Mouse (Mus musculus) megakaryocyte progenitor cell, adult 5-6 weeks (primary cell): ENCODE data around the gene Stum. TPM values are rescaled to one million over a fixed set of nuclear protein-coding genes. Genes with fewer than 3 reads are reported as not detected.

Source experiments
- ATAC-seq: replicated peaks from 2 replicates; pipeline ENCODE4 v1.8.0; 2016; ENCODE audit warnings: mild to moderate bottlenecking, moderate TSS enrichment, inconsistent platforms; ENCODE audit not compliant: poor library complexity
- total RNA-seq, 2 experiments: library from RNA; stranded (forward) in 1 of 2; stranded (reverse) in 1 of 2; fragments of 157-497, 149-512 nt in 1 of 2; fragments of 200-1000 nt in 1 of 2; gene quantifications; 2 replicates each; pipeline versions ENCODE4 v1.2.3 to v1.2.4; 2015 to 2017

The Stum gene
- total RNA-seq, 2 experiments from 2014 or later, result not detected

DNA sequence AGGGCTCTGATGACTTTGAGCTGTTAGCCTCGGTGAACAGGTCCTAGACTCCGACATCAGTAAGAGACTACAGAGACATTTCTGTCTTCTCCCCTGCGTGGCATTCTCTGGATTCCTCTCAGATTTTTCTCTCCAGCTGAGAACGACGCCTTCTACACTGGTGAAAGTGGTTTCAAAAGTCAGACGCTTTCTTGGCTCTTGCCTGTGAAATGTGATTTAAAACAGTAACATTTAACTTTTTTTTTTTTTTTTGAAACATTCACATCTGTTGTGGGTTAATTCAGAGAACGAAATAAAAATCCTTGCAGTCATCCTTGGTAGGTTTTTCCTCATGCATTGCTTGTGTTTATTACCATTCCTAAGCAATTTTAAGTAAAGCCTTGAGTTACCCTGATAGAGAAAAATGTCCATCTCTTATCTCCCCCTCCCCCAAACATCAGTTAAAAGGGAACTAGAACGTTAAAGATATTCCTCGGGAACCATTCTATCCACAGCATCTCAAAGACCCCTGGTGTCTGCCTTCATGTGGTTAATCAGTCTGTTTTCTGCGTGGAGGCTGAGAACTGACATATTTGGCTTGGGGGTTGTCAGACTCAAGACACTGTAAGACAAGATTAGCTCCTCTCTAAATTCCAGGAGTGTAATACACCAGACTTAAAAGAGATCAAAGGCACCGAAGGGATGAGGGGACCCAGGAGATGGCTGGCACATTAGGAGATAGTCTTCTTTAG, 95.4 kb downstream of the Stum start:
- no peak for ATAC-seq

DNA sequence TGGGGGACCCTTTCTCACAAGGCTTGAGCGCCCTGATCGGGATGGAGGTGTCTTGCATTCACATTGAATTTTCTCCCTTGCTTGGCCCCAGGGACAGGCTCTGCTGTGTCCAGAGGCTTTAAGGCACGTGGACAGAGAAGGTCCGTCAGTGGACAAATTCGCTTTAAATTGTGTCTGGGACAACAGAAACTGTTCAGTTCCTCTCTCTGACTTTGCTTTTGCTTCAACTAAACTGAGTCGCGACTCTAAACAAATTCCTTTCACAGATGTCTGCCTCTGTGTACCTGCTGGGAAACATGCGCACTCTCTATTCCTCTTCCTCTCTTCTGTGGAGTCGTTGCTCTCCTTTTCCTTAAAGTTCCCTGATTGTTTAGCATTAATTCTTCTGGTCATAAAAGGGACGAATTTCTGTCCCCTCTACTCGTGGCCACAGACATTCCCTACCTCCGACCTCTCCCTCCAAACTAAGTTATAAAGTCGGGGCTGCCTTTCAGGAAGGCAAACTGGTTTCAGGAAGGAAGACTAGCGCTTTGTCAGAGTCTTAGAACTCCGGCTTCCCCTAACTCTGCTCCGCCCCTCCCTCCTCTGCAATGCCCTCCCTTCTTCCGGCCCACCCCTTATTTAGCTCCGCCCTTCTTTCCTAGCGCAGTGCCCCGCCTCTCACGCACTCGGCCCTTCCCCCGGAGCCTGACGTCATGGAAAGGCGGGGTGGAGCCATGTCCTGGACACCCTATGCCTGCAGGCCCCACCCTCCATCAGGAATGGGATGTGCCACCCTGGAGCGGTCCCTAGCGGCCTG, 96.2 kb downstream of the Stum start:
- peak; percentile 98 for ATAC-seq

DNA sequence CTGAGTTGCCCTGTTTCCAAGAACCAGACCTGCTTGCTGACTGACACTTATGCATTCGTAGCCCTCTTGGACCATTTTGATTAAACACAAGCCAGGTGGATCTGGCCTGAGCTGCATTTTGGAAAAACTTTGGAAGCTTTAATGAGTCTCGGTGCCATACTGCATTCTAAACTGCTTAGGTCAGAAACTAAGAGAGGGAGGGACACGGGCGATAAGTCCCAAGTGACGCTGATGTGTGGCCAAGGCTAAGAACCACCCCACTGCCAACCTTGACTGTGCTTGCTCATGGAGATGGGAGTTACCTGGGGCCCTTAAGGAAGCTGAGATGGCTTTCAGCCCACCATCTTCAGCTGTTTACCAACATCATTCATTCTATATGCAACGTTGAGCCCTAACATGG, 98.0 kb downstream of the Stum start:
- ATAC-seq, result no peak

DNA sequence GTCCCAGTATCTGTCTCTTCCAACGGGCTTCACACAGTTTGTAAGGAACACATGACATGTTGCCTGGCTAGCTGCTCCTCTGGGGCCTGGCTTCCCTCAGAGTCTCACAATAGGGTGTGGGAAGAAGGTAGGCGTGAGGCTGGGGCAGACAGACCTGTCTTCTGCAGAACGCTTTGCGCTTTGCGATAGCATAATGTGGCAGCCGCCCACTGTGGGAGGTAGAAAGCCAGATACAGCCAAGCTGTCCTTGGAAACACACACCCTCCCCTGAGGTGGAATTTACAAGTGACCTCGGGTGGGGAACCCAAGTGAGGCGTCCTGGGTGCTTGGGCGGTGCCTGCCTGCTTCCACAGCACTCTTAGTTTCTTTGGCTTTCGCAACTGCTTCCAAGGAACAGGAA, 98.8 kb downstream of the Stum start:
- no peak for ATAC-seq

DNA sequence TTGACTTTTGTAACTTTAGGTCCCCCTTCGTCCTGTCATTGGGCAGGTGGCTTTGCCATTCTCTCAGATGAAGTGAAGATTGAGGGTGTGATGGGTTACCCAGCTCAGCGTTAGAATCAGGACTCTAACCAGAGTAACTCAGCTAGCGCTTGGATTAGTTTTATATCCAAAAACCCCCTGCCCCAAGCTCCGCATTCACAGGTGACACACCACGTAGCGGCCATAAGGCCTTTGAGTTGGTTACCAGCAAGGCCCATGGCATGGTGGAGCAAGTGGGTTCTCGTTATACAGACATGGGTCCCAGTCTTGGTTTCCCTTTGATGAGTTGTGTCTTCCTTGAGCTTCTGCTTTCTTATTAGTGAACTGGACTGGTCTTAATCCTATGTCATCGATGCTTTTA, 99.4 kb downstream of the Stum start:
- ATAC-seq, result no peak

Other genes starting within 250 kb of the Stum start
- 18.9 and 19.5 TPM in 2 replicates for gene Psen2, start 220.1 kb downstream of the Stum start, total RNA-seq (2015)
- gene Psen2, start 220.1 kb downstream of the Stum start, total RNA-seq (2017), result 24.9 and 27.2 TPM in 2 replicates
- gene Itpkb, start 153.0 kb downstream of the Stum start, total RNA-seq (2015), result 10.8 and 12.3 TPM in 2 replicates
- gene Itpkb, start 153.0 kb downstream of the Stum start, total RNA-seq (2017), result 9.6 and 11.7 TPM in 2 replicates
- 70.0 and 71.1 TPM in 2 replicates for gene Parp1, start 85.4 kb upstream of the Stum start, total RNA-seq (2015)
- gene Parp1, start 85.4 kb upstream of the Stum start, total RNA-seq (2017), result 194 and 197 TPM in 2 replicates
- gene Lin9, start 157.6 kb upstream of the Stum start, total RNA-seq (2015), result 26.6 and 31.1 TPM in 2 replicates
- 31.4 and 41.9 TPM in 2 replicates for gene Lin9, start 157.6 kb upstream of the Stum start, total RNA-seq (2017)
- gene Mixl1, start 213.5 kb upstream of the Stum start, total RNA-seq (2015), result not detected in 2 replicates
- gene Mixl1, start 213.5 kb upstream of the Stum start, total RNA-seq (2017), result not detected in 2 replicates
- gene Acbd3, start 242.5 kb upstream of the Stum start, total RNA-seq (2015), result 23.9 and 27.3 TPM in 2 replicates
- 43.0 and 46.5 TPM in 2 replicates for gene Acbd3, start 242.5 kb upstream of the Stum start, total RNA-seq (2017)